Mouse (Mus musculus) kidney, postnatal 10 days (tissue): ENCODE results near the gene Rab39b.

ENCODE experiments used
- DNase-seq: peaks from one replicate; pipeline ENCODE4 v3.0.0; 2021; ENCODE audit warnings: mixed read lengths

The Rab39b gene

DNA sequence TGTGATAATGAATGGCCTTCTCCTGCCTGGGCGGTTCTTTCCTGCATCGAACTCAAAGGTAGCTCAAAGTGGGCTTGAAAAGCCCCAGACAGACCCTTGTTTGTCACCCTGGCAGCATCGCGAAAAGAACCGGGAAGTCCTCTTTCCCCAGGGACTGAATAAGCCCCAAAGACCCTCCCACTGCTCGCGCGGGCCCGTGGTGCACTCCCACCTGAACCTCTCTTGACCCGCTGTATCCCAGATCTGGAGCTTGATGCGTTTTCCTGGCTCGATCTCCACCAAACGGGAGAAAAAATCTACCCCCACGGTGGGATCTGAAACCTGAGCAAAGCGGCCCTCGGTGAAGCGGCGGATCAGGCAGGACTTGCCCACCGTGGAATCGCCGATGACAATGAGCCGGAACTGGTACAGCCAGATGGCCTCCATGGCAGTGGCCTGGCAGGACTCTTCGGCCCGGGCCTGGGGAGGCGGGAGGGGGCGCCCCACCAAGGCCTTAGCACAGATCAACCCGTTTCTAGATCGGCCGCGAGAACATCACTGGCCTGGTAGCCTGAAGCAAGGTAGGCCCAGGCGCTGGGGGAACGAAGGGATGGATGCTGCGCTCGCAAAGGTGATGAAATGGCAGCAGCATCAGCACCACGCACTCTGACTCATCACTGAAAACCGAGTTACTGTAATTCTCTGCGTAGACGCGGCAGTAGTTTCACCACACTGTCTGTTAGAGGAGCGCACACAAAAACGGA lies at the start of gene Rab39b:
Gene Rab39b (minus strand): TSS at position 650 of the 743 bp plus-strand sequence.
- DNase-seq, result peak; percentile 8

DNA sequence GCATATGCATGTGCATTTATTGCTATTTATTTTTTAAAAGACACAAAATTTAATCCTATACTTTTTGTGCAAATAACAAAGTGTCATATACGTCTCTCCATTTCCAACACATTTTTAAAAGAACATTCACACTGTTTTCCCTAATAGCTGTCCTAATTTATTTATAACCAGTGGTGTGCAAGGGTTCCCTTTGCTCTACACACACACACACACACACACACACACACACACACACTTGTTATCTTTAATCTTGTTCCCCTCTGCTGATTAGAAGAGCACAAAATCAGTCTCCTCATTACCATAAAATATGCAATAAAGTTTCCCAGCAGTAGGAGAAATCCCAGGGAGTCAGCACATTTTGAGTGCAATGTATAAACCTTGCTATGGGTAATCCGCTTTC lies 508 bp upstream of the Rab39b start:
- DNase-seq, result no peak
